17 mouse cellular contexts compared by ENCODE assay signal in genomic region chr5:100071541-100071940, GRCm38 (mm10). TPM values are rescaled to one million over a fixed set of nuclear protein-coding genes. Genes with fewer than 3 reads are reported as not detected.
DNase-seq lines count a peak whose midpoint lies in the region; TF ChIP-seq lines count a peak whose summit lies in the region.
"Had no signal": no experiment of that assay in that cellular context is flagged by ENCODE, and none has a peak within 500 bp of the region (broad histone marks: within the 10 kb centered on the region; RNA-seq: fewer than 3 reads in every experiment).

No protein-coding gene starts in this region.

- TF ChIP-seq CTCF in heart, adult 2 months (IDR thresholded peaks at IDR 0.05) = peak; percentile 22; the same call in 1 of the 2 replicates
- TF ChIP-seq CTCF in left cerebral cortex, adult 2 months (IDR thresholded peaks at IDR 0.05) = peak; percentile 35

- intact Hi-C loops in heart, adult 2 months (cut with DNase I) = loop anchor here (5.0 kb wide), 1 partner anchor 86 kb away; the partner anchor contains the start of gene Tmem150c
- intact Hi-C loops in heart, postnatal 14 days (cut with DNase I) = loop anchor here (5.0 kb wide), 1 partner anchor 96 kb away; no protein-coding TSS in a partner anchor
- intact Hi-C loops in left cerebral cortex, adult 2 months (cut with DNase I) = loop anchor here (5.0 kb wide), 2 partner anchors 231 to 301 kb away; no protein-coding TSS in a partner anchor
- intact Hi-C loops in left cerebral cortex, postnatal 10 days (cut with DNase I) = loop anchor here (2.0 to 5.0 kb wide), 2 partner anchors 169 to 231 kb away; no protein-coding TSS in a partner anchor

- 91% methylated on average over 5 of the region's 5 CpGs for WGBS in heart, adult 2 months

- no peaks in the 10 kb centered on the region for H3K4me1 ChIP-seq in heart, adult 2 months (ENCODE audit: control insufficient read depth, insufficient read depth, low read length)
- H3K4me1 ChIP-seq: embryonic facial prominence, embryonic 10.5 days; heart, embryonic 10.5 days; hindbrain, embryonic 12.5 days had no signal

- H3K27ac ChIP-seq in heart, adult 2 months = no peak overlapping the region
- no peak overlapping the region for H3K27ac ChIP-seq in left cerebral cortex, adult 2 months
- H3K27ac ChIP-seq: embryonic facial prominence, embryonic 10.5 days; heart, embryonic 10.5 days; hindbrain, embryonic 12.5 days had no signal

- H3K9ac ChIP-seq in heart, adult 2 months (ENCODE audit: low read depth, low read length) = no peak overlapping the region
- H3K9ac ChIP-seq: forebrain, postnatal 0 days; hindbrain, embryonic 12.5 days had no signal

- H3K27me3 ChIP-seq in heart, adult 2 months (ENCODE audit: control insufficient read depth, insufficient read depth, low read length) = no peaks in the 10 kb centered on the region
- H3K27me3 ChIP-seq: hindbrain, embryonic 12.5 days had no signal

- no peaks in the 10 kb centered on the region for H3K36me3 ChIP-seq in heart, adult 2 months (ENCODE audit: control insufficient read depth, insufficient read depth, low read length)

- DNase-seq in adrenal gland, postnatal 14 days = peak; percentile 54
- no peak for DNase-seq in adrenal gland, adult 8-10 months
- DNase-seq in heart, adult 2 months = no peak
- no peak for DNase-seq in heart, postnatal 14 days
- DNase-seq in left cerebral cortex, adult 2 months (ENCODE audit: extremely low spot score in 1 of 2, low spot score in 2 of 2) = no peak
- no peak for DNase-seq in left cerebral cortex, postnatal 10 days (ENCODE audit: extremely low spot score in 1 of 2, low spot score in 2 of 2)
- peak; percentile 53 for DNase-seq in right cerebral cortex, postnatal 14 days
- no peak for DNase-seq in right cerebral cortex, postnatal 25 days
- DNase-seq: adrenal gland, postnatal 25 days; cerebellum, adult 2 months; forebrain, postnatal 0 days; gastrocnemius, postnatal 36 days; heart, adult 11 months; heart, postnatal 10 days had no signal

- TF ChIP-seq EP300 in heart, adult 2 months (IDR thresholded peaks at IDR 0.05; ENCODE audit: insufficient read depth, low read depth, low read length) = no peak

- no peaks in the 10 kb centered on the region for H3K79me2 ChIP-seq in heart, adult 2 months (replicated peaks; ENCODE audit: control insufficient read depth, insufficient read depth, low read length)

- no peak overlapping the region for H3K4me3 ChIP-seq in heart, adult 2 months
- H3K4me3 ChIP-seq in left cerebral cortex, adult 2 months = no peak overlapping the region
- H3K4me3 ChIP-seq: embryonic facial prominence, embryonic 10.5 days; heart, embryonic 10.5 days; hindbrain, embryonic 12.5 days had no signal

- no peak for TF ChIP-seq POLR2A in heart, adult 2 months (IDR thresholded peaks at IDR 0.05; ENCODE audit: insufficient read depth, low read depth, low read length)

RNA-seq across cellular contexts. Expression of gene Enoph1, which starts 31.8 kb away (rescaled TPM):
- total RNA-seq in adrenal gland, postnatal 14 days (2021) = 25.3 and 29.6 TPM in 2 replicates
- total RNA-seq in adrenal gland, adult 8-10 months (2022) = 10 to 100 TPM; 38.5 to 54.6 (median 41.4) TPM
- 1 to 10 TPM; 8.4 to 8.8 TPM for total RNA-seq in heart, adult 2 months (2021)
- 12.6 and 13.3 TPM in 2 replicates for polyA plus RNA-seq in heart, adult 2 months (2012; rRNA removed)
- 1 to 10 TPM; 9.2 to 9.5 TPM for total RNA-seq in heart, postnatal 14 days (2021)
- total RNA-seq in left cerebral cortex, adult 2 months (2021) = 10 to 100 TPM; 50.3 to 55.7 TPM
- total RNA-seq in left cerebral cortex, postnatal 10 days (2021) = 10 to 100 TPM; 56.2 TPM

RNA-seq across cellular contexts. Expression of gene Hnrnpdl, which starts 32.1 kb away (rescaled TPM):
- 110 and 137 TPM in 2 replicates for total RNA-seq in adrenal gland, postnatal 14 days (2021)
- 100 to 1,000 TPM in 3 of 4 experiments, 10 to 100 TPM in 1; 73.6 to 207 (median 150) TPM for total RNA-seq in adrenal gland, adult 8-10 months (2022)
- 10 to 100 TPM; 57.1 to 57.3 TPM for total RNA-seq in heart, adult 2 months (2021)
- polyA plus RNA-seq in heart, adult 2 months (2012; rRNA removed) = 44.1 and 69.7 TPM in 2 replicates
- total RNA-seq in heart, postnatal 14 days (2021) = 10 to 100 TPM; 60.9 to 70.1 TPM
- 100 to 1,000 TPM; 177 to 178 TPM for total RNA-seq in left cerebral cortex, adult 2 months (2021)
- 100 to 1,000 TPM; 198 to 200 TPM for total RNA-seq in left cerebral cortex, postnatal 10 days (2021)

Comparison
In these comparisons a context has a peak if more than half of its experiments do, and no peak if none do; other contexts are left out.
1. DNase-seq: peak in adrenal gland, postnatal 14 days (single experiment) and right cerebral cortex, postnatal 14 days (single experiment); none in adrenal gland, adult 8-10 months (single experiment), heart, adult 2 months (0 of 2), heart, postnatal 14 days (0 of 2), left cerebral cortex, adult 2 months (0 of 2), left cerebral cortex, postnatal 10 days (0 of 2) and right cerebral cortex, postnatal 25 days (single experiment).